Mouse (Mus musculus): ENCODE results near the gene AY074887. TPM values are rescaled to one million over a fixed set of nuclear protein-coding genes. Genes with fewer than 3 reads are reported as not detected.

Gene AY074887
- polyA plus RNA-seq, 1 experiment = 0.13 TPM

DNA sequence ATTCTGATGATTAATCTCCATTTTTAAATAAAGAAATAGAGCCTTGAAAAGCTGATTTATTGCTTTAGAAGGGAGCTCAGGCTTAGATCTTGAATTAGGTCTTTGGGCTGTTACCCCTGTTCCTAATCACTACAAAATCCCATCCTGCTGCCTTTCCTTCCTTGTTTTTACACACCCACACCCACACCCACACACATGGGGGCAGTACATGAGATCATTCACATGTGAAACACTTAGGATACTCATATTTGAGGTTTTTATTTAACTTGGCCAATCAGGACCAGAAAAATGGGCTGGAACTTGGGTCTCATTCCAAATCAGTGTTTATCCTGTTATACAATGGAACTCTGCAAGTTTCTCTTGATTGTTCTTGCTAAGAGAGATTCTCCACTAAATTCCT, 1.3 kb downstream of the AY074887 start:
- H3ac ChIP-seq (ENCODE audit: control insufficient read depth, insufficient read length, low read depth) = no peak overlapping the region
- peaks cover 21% of the 10 kb centered on the region for H3K36me3 ChIP-seq (ENCODE audit: control insufficient read depth, insufficient read depth)
- no peak overlapping the region for H3K4me3 ChIP-seq (ENCODE audit: insufficient read depth, poor library complexity, severe bottlenecking)
- H3K79me3 ChIP-seq (ENCODE audit: low read depth) = peaks cover 25% of the 10 kb centered on the region
- no peaks in the 10 kb centered on the region for H3K27me3 ChIP-seq (ENCODE audit: control insufficient read depth, insufficient read depth, insufficient read length)
- TF ChIP-seq MAX (IDR thresholded peaks at IDR 0.05) (no peak), MYOG (IDR thresholded peaks at IDR 0.05; ENCODE audit: control insufficient read depth, extremely low read depth, insufficient read length) (no peak)
- H3K79me2 ChIP-seq (ENCODE audit: control insufficient read depth, insufficient read depth) = peaks cover 37% of the 10 kb centered on the region

DNA sequence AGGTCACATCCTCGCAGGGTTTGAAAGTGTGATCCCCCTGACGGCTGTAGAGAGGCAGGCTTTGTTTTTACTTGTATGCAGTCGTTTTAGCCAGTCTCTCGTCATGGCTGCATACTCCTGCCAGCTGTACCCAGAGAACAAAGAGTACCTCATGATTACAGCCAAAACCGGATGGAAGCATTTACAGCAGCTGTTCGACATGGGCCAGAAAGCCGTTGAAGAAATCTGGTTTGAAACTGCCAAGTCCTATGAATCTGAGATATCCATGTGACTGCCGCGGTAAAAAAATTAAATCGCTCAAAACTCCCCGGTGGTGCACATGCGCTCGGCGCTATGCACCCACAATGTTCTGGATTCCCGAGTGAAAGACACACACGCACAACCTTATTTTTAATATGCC, 4.5 kb downstream of the AY074887 start:
- no peak for TF ChIP-seq MAX (IDR thresholded peaks at IDR 0.05)
- no peak for TF ChIP-seq CEBPB (IDR thresholded peaks at IDR 0.05; ENCODE audit: low read depth)
- no peak for TF ChIP-seq USF1 (IDR thresholded peaks at IDR 0.05; ENCODE audit: low read depth)
- no peak for TF ChIP-seq MYOG (IDR thresholded peaks at IDR 0.05; ENCODE audit: control insufficient read depth, extremely low read depth, insufficient read length)
- TF ChIP-seq MYOD1 (IDR thresholded peaks at IDR 0.05; ENCODE audit: control insufficient read depth, insufficient read length, low read depth) = no peak
- no peak for TF ChIP-seq FOSL1 (IDR thresholded peaks at IDR 0.05; ENCODE audit: insufficient read depth, low read length, poor library complexity, severe bottlenecking)
- no peak for TF ChIP-seq CTCF (IDR thresholded peaks at IDR 0.05; ENCODE audit: control insufficient read depth, insufficient read depth, insufficient read length)
- Histone ChIP-seq H3K79me3 (ENCODE audit: low read depth) (peaks cover 3% of the 10 kb centered on the region), H3ac (ENCODE audit: control insufficient read depth, insufficient read length, low read depth) (no peak overlapping the region), H3K79me2 (ENCODE audit: control insufficient read depth, insufficient read depth) (peaks cover 7% of the 10 kb centered on the region), H3K36me3 (ENCODE audit: control insufficient read depth, insufficient read depth) (no peaks in the 10 kb centered on the region), H3K4me3 (ENCODE audit: insufficient read depth, poor library complexity, severe bottlenecking) (no peak overlapping the region), H3K27me3 (ENCODE audit: control insufficient read depth, insufficient read depth, insufficient read length) (no peaks in the 10 kb centered on the region)

DNA sequence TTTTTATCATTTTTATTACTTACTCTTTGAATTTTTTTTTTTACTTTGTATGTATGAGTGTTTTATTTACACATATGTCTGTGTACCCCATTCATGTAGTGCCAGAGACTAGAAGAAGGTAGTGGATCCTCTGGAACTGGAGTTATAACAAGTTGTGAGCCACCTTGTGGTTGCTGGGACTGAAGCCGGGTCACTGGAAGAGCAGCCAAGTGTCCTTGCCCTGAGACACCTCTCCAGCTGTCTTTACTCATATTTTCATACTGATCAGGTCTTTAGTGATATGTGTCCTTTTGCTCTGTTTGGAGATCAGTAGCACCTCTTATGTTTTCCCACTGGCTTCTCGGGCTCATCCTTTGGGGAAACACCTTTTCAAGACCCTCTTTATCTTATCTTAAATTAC, 6.3 kb downstream of the AY074887 start:
- TF ChIP-seq MAX (IDR thresholded peaks at IDR 0.05) (no peak), MYOG (IDR thresholded peaks at IDR 0.05; ENCODE audit: control insufficient read depth, extremely low read depth, insufficient read length) (no peak), FOSL1 (IDR thresholded peaks at IDR 0.05; ENCODE audit: insufficient read depth, low read length, poor library complexity, severe bottlenecking) (no peak), MYOD1 (IDR thresholded peaks at IDR 0.05; ENCODE audit: control insufficient read depth, insufficient read length, low read depth) (no peak), CTCF (IDR thresholded peaks at IDR 0.05; ENCODE audit: control insufficient read depth, insufficient read depth, insufficient read length) (no peak), CEBPB (IDR thresholded peaks at IDR 0.05; ENCODE audit: low read depth) (no peak), USF1 (IDR thresholded peaks at IDR 0.05; ENCODE audit: low read depth) (no peak)
- H3K79me3 ChIP-seq (ENCODE audit: low read depth) = no peaks in the 10 kb centered on the region
- no peaks in the 10 kb centered on the region for H3K36me3 ChIP-seq (ENCODE audit: control insufficient read depth, insufficient read depth)
- no peak overlapping the region for H3ac ChIP-seq (ENCODE audit: control insufficient read depth, insufficient read length, low read depth)
- H3K79me2 ChIP-seq (ENCODE audit: control insufficient read depth, insufficient read depth) = no peaks in the 10 kb centered on the region
- H3K27me3 ChIP-seq (ENCODE audit: control insufficient read depth, insufficient read depth, insufficient read length) = no peaks in the 10 kb centered on the region
- H3K4me3 ChIP-seq (ENCODE audit: insufficient read depth, poor library complexity, severe bottlenecking) = no peak overlapping the region

GRCm38 (mm10) chr9:54942071-54942470, 8.7 kb downstream of the AY074887 start:
- Histone ChIP-seq H3K79me3 (ENCODE audit: low read depth) (no peaks in the 10 kb centered on the region), H3ac (ENCODE audit: control insufficient read depth, insufficient read length, low read depth) (no peak overlapping the region), H3K27me3 (ENCODE audit: control insufficient read depth, insufficient read depth, insufficient read length) (no peaks in the 10 kb centered on the region), H3K36me3 (ENCODE audit: control insufficient read depth, insufficient read depth) (no peaks in the 10 kb centered on the region), H3K4me3 (ENCODE audit: insufficient read depth, poor library complexity, severe bottlenecking) (no peak overlapping the region), H3K79me2 (ENCODE audit: control insufficient read depth, insufficient read depth) (no peaks in the 10 kb centered on the region)
- TF ChIP-seq FOSL1 (IDR thresholded peaks at IDR 0.05; ENCODE audit: insufficient read depth, low read length, poor library complexity, severe bottlenecking) (no peak), MYOD1 (IDR thresholded peaks at IDR 0.05; ENCODE audit: control insufficient read depth, insufficient read length, low read depth) (no peak), MYOG (IDR thresholded peaks at IDR 0.05; ENCODE audit: control insufficient read depth, extremely low read depth, insufficient read length) (no peak), USF1 (IDR thresholded peaks at IDR 0.05; ENCODE audit: low read depth) (no peak), CEBPB (IDR thresholded peaks at IDR 0.05; ENCODE audit: low read depth) (no peak), CTCF (IDR thresholded peaks at IDR 0.05; ENCODE audit: control insufficient read depth, insufficient read depth, insufficient read length) (no peak), MAX (IDR thresholded peaks at IDR 0.05) (no peak)

DNA sequence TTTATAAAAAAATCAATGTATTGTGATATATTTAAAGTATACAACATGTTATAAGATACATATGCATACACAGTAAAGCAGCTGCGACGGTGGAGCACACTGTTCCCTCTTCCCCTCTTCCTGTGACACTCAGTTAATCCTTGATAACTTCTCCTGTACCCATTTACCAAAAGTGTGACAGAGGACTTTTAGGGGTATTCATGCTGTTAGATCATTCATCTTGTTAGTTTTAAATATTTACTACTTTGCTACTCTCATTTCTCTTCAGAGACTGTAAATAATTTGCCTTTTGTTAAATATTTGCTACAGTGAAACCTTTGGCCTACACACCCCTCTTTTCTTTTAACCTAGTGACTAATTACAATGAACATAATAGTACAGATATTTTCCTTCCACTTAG, 18.4 kb downstream of the AY074887 start:
- no peak overlapping the region for H3K4me3 ChIP-seq (ENCODE audit: insufficient read depth, poor library complexity, severe bottlenecking)
- no peaks in the 10 kb centered on the region for H3K27me3 ChIP-seq (ENCODE audit: control insufficient read depth, insufficient read depth, insufficient read length)
- no peak for TF ChIP-seq MAX (IDR thresholded peaks at IDR 0.05)
- TF ChIP-seq USF1 (IDR thresholded peaks at IDR 0.05; ENCODE audit: low read depth) = no peak
- no peak for TF ChIP-seq FOSL1 (IDR thresholded peaks at IDR 0.05; ENCODE audit: insufficient read depth, low read length, poor library complexity, severe bottlenecking)
- no peak for TF ChIP-seq MYOG (IDR thresholded peaks at IDR 0.05; ENCODE audit: control insufficient read depth, extremely low read depth, insufficient read length)
- no peak for TF ChIP-seq CTCF (IDR thresholded peaks at IDR 0.05; ENCODE audit: control insufficient read depth, insufficient read depth, insufficient read length)
- no peak for TF ChIP-seq CEBPB (IDR thresholded peaks at IDR 0.05; ENCODE audit: low read depth)
- TF ChIP-seq MYOD1 (IDR thresholded peaks at IDR 0.05; ENCODE audit: control insufficient read depth, insufficient read length, low read depth) = no peak
- no peak overlapping the region for H3ac ChIP-seq (ENCODE audit: control insufficient read depth, insufficient read length, low read depth)
- no peaks in the 10 kb centered on the region for H3K36me3 ChIP-seq (ENCODE audit: control insufficient read depth, insufficient read depth)
- no peaks in the 10 kb centered on the region for H3K79me3 ChIP-seq (ENCODE audit: low read depth)
- H3K79me2 ChIP-seq (ENCODE audit: control insufficient read depth, insufficient read depth) = no peaks in the 10 kb centered on the region

DNA sequence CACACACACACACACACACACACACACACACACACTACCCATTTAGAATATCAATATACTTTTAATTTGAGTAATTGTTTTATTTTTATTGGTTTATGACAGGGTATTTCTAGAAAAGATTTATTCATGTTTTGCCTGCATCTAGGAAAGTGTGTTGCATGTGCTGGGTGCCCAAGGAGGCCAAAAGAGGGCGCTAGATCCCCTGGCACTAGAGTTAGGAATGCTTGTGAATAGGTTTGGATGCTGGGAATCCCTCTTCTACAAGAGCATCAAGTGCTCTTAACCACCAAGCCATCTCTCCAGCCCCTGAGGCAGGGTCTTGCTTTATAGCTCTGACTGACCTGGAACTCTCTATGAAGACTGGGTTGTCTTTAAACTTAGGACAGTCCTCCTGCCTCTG, 19.0 kb downstream of the AY074887 start:
- H3K36me3 ChIP-seq (ENCODE audit: control insufficient read depth, insufficient read depth) = no peaks in the 10 kb centered on the region
- H3K4me3 ChIP-seq (ENCODE audit: insufficient read depth, poor library complexity, severe bottlenecking) = no peak overlapping the region
- no peaks in the 10 kb centered on the region for H3K79me2 ChIP-seq (ENCODE audit: control insufficient read depth, insufficient read depth)
- TF ChIP-seq MYOG (IDR thresholded peaks at IDR 0.05; ENCODE audit: control insufficient read depth, extremely low read depth, insufficient read length) (no peak), USF1 (IDR thresholded peaks at IDR 0.05; ENCODE audit: low read depth) (no peak), CEBPB (IDR thresholded peaks at IDR 0.05; ENCODE audit: low read depth) (no peak), CTCF (IDR thresholded peaks at IDR 0.05; ENCODE audit: control insufficient read depth, insufficient read depth, insufficient read length) (no peak)
- H3K79me3 ChIP-seq (ENCODE audit: low read depth) = no peaks in the 10 kb centered on the region
- no peaks in the 10 kb centered on the region for H3K27me3 ChIP-seq (ENCODE audit: control insufficient read depth, insufficient read depth, insufficient read length)
- no peak overlapping the region for H3ac ChIP-seq (ENCODE audit: control insufficient read depth, insufficient read length, low read depth)

Data from C2C12 (cell line).